Mouse (Mus musculus) MEL (cell line): ENCODE results near the gene Hrh3.

Source experiments
- CTCF ChIP-seq, 3 experiments: IDR thresholded peaks in 2 of 3; conservative IDR thresholded peaks in 1 of 3; 2 replicates each; pipeline ENCODE4 v1.5.1; 2011 to 2012; ENCODE audit warnings: low read length in 3 of 3, low read depth in 2 of 3, mild to moderate bottlenecking in 2 of 3, improper control_type of control experiment in 1 of 3, inconsistent platforms in 1 of 3, mixed read lengths in 1 of 3, moderate library complexity in 1 of 3; ENCODE audit not compliant: control insufficient read depth in 1 of 3, insufficient read depth in 1 of 3, poor library complexity in 1 of 3, severe bottlenecking in 1 of 3
- E2F4 ChIP-seq: IDR thresholded peaks from 2 replicates; pipeline ENCODE4 v1.6.1; 2011; ENCODE audit warnings: low read depth, low read length, improper control_type of control experiment, borderline replicate concordance
- KAT2A ChIP-seq: conservative IDR thresholded peaks from 2 replicates; pipeline ENCODE4 v1.6.1; 2012; ENCODE audit warnings: low read depth, low read length, improper control_type of control experiment, inconsistent platforms
- MAX ChIP-seq: IDR thresholded peaks from 2 replicates; pipeline ENCODE4 v1.6.1; 2011; ENCODE audit warnings: low read length, improper control_type of control experiment
- MEF2A ChIP-seq: IDR thresholded peaks from 2 replicates; pipeline ENCODE4 v1.6.1; 2014; ENCODE audit warnings: low read depth, mild to moderate bottlenecking, inconsistent platforms, low read length, improper control_type of control experiment; ENCODE audit not compliant: poor library complexity, insufficient replicate concordance, severe bottlenecking; ENCODE audit errors: extremely low read depth
- MYC ChIP-seq: IDR thresholded peaks from 2 replicates; pipeline ENCODE4 v1.6.1; 2011; ENCODE audit warnings: low read depth, mild to moderate bottlenecking, low read length, improper control_type of control experiment, moderate library complexity
- POLR2A ChIP-seq, 2 experiments: IDR thresholded peaks; 2 replicates each; pipeline ENCODE4 v1.6.1; 2011 to 2012; ENCODE audit warnings: low read length in 2 of 2, mild to moderate bottlenecking in 2 of 2, control low read depth in 1 of 2, improper control_type of control experiment in 1 of 2, low read depth in 1 of 2, moderate library complexity in 1 of 2; ENCODE audit not compliant: control insufficient read depth in 1 of 2, insufficient read depth in 1 of 2, poor library complexity in 1 of 2
- RCOR1 ChIP-seq: IDR thresholded peaks from 2 replicates; pipeline ENCODE4 v1.6.1; 2012; ENCODE audit warnings: low read depth, mild to moderate bottlenecking, inconsistent platforms, low read length, improper control_type of control experiment
- ZC3H11A ChIP-seq: IDR thresholded peaks from 2 replicates; pipeline ENCODE4 v1.6.1; 2012; ENCODE audit warnings: low read depth, mild to moderate bottlenecking, inconsistent platforms, low read length, improper control_type of control experiment

- no peak for TF ChIP-seq MEF2A
- no peak for TF ChIP-seq E2F4
- TF ChIP-seq RCOR1: no peak
- TF ChIP-seq KAT2A: no peak
- TF ChIP-seq POLR2A (IDR thresholded peaks at IDR 0.05; ENCODE audit: control insufficient read depth in 1 of 2, insufficient read depth in 1 of 2, low read depth in 1 of 2, low read length in 2 of 2, poor library complexity in 1 of 2): no peak
- TF ChIP-seq ZC3H11A: no peak
- no peak for TF ChIP-seq MYC
- TF ChIP-seq CTCF (IDR thresholded peaks at IDR 0.05 in 2 of 3, conservative IDR thresholded peaks at IDR 0.05 in 1 of 3; ENCODE audit: control insufficient read depth in 1 of 3, insufficient read depth in 1 of 3, low read depth in 2 of 3, low read length in 3 of 3, poor library complexity in 1 of 3, severe bottlenecking in 1 of 3): no peak
- TF ChIP-seq MAX: no peak
Observed at GRCm38 (mm10) chr2:180148551-180148950, 44.3 kb upstream of the Hrh3 start.
